Mouse (Mus musculus) brain, embryonic 14.5 days (tissue): ENCODE results near the gene Bcar1.

Experiments
- CTCF ChIP-seq: fragments of 200-500 bp; IDR thresholded peaks from 2 replicates; pipeline ENCODE4 v1.5.1; 2012; ENCODE audit warnings: inconsistent platforms, mild to moderate bottlenecking, moderate library complexity, borderline replicate concordance; ENCODE audit not compliant: insufficient read depth, insufficient read length; ENCODE audit errors: extremely low read depth
- POLR2A ChIP-seq: fragments of 200-500 bp; IDR thresholded peaks from 2 replicates; pipeline ENCODE4 v1.6.1; 2012; ENCODE audit warnings: mild to moderate bottlenecking, inconsistent platforms, borderline replicate concordance; ENCODE audit not compliant: poor library complexity, insufficient read depth, insufficient read length, severe bottlenecking; ENCODE audit errors: extremely low read depth

- TF ChIP-seq CTCF (no peak), POLR2A (no peak)
Measured at GRCm38 (mm10) chr8:111782161-111782560, 38.6 kb upstream of the Bcar1 start.
